Mouse (Mus musculus) heart, postnatal 0 days (tissue): ENCODE results near the gene Etfbkmt.

Source experiments
- CTCF ChIP-seq: IDR thresholded peaks from 2 replicates; pipeline ENCODE4 v1.5.1; 2016; ENCODE audit warnings: antibody characterized with exemption, control low read depth, low read depth
- EP300 ChIP-seq: IDR thresholded peaks from 2 replicates; pipeline ENCODE4 v1.6.1; 2016; ENCODE audit warnings: antibody characterized with exemption, low read depth

GRCm38 (mm10) chr6:149189340-149189922 lies 49.8 kb downstream of the Etfbkmt start:
- TF ChIP-seq CTCF, result no peak
- no peak for TF ChIP-seq EP300
